Mouse (Mus musculus): ENCODE data around the gene 6430531B16Rik.

Gene 6430531B16Rik

GRCm38 (mm10) chr7:139975471-139975870 is 3.1 kb downstream of the 6430531B16Rik start:
- in situ Hi-C loops (cut with MboI; ENCODE audit: low pct_unique_long_range_greater_than_20kb in 1 of 2, low sequenced_read_pairs in 2 of 2, unreplicated experiment in 1 of 2), result no loop called here

DNA sequence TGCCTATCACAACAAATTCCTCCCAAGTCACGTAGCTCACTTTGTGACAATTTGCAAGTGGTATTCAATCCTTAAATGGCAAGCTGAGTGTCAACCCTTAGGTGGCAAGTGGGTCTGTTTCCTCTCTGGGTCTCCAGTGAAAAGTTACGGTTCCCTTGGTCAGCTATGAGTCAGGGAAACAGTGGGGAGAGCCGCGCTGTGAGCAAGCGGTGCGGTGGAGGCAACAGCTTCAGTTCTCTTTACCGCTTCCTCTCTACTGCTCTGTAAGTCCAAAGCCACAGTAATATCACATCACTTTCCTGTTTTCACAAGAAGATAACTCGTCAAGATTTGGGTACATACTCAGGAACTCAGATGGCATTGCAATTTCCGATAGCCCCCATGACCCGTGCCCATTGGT is 4.2 kb downstream of the 6430531B16Rik start:
- in situ Hi-C loops (cut with MboI; ENCODE audit: low pct_unique_long_range_greater_than_20kb in 1 of 2, low sequenced_read_pairs in 2 of 2, unreplicated experiment in 1 of 2), result no loop called here

- in situ Hi-C loops (cut with MboI; ENCODE audit: low pct_unique_long_range_greater_than_20kb in 1 of 2, low sequenced_read_pairs in 2 of 2, unreplicated experiment in 1 of 2), result no loop called here
Observed at GRCm38 (mm10) chr7:139972923-139973331, 5.6 kb downstream of the 6430531B16Rik start.

DNA sequence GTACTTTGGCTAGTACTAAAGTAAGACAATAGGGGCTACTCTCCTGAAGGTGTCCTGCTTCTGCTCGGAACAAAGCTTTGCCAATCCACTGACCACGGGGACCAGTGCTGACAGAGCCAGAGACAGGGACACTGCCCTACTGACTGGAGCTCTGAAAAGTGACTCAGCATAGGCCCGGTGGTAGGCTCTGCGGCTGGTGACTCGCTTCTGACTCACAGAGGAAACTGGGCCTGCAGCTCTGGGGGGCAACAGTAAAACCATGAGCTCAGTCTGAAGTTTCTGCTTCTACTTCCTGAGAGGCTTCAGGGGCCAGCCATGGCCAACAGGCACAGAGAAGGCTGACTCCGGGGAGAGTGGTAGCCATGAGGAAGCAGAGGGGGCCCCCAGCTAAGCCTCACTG is 7.1 kb downstream of the 6430531B16Rik start:
- in situ Hi-C loops (cut with MboI; ENCODE audit: low pct_unique_long_range_greater_than_20kb in 1 of 2, low sequenced_read_pairs in 2 of 2, unreplicated experiment in 1 of 2), result no loop called here

GRCm38 (mm10) chr7:139970979-139971378 is 7.6 kb downstream of the 6430531B16Rik start:
- in situ Hi-C loops (cut with MboI; ENCODE audit: low pct_unique_long_range_greater_than_20kb in 1 of 2, low sequenced_read_pairs in 2 of 2, unreplicated experiment in 1 of 2), result no loop called here

GRCm38 (mm10) chr7:139970216-139970919 is 8.2 kb downstream of the 6430531B16Rik start:
- in situ Hi-C loops (cut with MboI; ENCODE audit: low pct_unique_long_range_greater_than_20kb in 1 of 2, low sequenced_read_pairs in 2 of 2, unreplicated experiment in 1 of 2), result no loop called here

GRCm38 (mm10) chr7:139969348-139970130 is 9.0 kb downstream of the 6430531B16Rik start:
- in situ Hi-C loops (cut with MboI; ENCODE audit: low pct_unique_long_range_greater_than_20kb in 1 of 2, low sequenced_read_pairs in 2 of 2, unreplicated experiment in 1 of 2), result no loop called here

DNA sequence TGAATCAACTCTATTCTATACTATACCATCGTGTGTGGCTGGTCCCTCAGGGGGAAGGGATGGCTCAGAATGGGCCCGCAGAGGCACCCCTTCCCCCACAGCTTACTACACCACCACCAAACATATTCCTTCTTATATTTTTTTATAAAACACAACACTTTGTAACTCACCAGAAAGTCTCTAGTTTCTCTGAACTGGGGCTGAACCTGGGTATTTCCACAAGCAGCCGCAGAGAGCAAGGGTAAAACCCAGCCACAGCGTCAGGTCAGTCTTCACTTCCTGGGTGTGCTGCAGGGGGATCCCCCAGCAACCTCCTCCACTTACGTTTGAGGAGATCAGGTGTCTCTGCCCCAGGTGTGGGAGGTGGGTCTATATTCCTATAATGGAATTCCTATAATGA is 10.1 kb downstream of the 6430531B16Rik start:
- in situ Hi-C loops (cut with MboI; ENCODE audit: low pct_unique_long_range_greater_than_20kb in 1 of 2, low sequenced_read_pairs in 2 of 2, unreplicated experiment in 1 of 2), result no loop called here

DNA sequence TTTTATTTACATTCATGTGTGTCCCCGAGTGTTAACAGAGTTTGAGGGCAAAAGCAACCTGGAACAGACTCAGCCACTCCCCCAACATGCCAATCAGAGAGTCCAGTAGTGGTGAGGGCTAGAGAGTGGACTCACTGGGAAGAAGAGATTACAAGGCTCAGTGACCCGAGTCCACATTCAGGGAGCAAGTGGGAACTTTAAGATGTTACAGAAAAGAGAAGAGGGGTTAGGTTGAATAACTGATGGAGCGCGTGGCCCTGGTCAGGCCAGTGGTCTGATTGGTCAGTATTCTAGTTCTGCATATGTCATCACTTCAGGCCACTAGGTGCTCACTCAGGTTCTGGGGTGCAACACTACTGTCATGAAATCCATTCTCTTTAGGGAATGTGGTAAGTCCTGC is 11.4 kb downstream of the 6430531B16Rik start:
- in situ Hi-C loops (cut with MboI; ENCODE audit: low pct_unique_long_range_greater_than_20kb in 1 of 2, low sequenced_read_pairs in 2 of 2, unreplicated experiment in 1 of 2), result no loop called here

DNA sequence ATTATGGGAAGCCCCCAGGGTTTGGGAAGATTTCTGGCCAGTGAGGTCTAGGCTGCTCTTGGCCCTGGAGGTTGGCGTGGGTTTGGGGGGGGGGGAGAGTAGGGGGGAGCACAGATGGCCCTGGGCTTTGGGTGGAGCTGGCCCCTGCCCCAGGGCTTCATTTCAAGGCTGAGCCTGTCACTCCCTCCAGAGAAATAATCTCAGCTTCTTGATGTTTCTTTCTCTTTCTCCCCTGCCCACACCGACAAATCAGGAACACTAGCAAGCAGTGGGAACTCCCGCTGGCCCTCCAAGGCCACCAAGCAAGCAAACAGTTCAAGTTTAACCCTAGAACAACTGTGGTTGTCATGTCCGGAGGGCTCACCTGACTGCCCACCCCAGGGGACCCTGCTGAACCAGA is 14.7 kb downstream of the 6430531B16Rik start:
- in situ Hi-C loops (cut with MboI; ENCODE audit: low pct_unique_long_range_greater_than_20kb in 1 of 2, low sequenced_read_pairs in 2 of 2, unreplicated experiment in 1 of 2), result no loop called here

DNA sequence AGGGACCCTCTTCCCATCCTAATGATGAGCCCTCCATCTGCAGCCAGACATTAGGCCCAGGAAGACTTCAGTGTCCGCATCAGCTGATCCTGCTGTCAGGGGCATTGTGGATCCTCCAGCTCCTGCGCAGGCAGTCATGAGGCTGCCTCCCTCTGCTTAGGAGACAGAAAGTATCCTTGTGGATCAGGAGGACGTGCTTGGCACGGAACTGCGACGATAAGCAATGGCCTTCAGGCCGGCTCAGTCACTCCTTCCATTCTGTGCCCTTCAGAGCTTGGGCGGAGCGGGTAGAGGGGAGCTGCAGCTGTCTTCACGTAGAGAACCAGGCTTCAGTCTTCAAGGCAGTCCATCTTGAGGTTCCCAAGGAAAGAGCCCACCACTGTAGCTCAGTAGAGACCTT is 17.4 kb downstream of the 6430531B16Rik start:
- in situ Hi-C loops (cut with MboI; ENCODE audit: low pct_unique_long_range_greater_than_20kb in 1 of 2, low sequenced_read_pairs in 2 of 2, unreplicated experiment in 1 of 2), result no loop called here

DNA sequence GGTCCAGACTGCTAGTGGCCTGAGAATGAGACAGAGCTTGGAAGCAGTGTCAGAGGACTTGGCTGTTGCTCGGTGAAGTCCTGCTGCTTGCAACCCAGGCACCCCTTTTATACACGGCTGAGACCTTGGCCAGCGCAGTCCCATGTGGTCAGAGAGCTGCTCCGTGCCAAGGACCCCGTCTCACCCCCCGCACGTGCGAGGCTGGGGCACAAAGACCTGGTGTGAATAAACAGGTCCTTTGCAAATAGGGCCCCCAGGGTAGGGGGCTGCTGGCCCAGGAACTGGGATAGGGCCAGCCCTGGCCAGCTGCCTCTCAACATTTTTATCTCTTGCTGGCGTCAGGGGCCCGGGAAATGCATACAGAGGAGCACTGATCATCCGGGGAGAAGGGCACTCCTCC is 20.6 kb downstream of the 6430531B16Rik start:
- in situ Hi-C loops (cut with MboI; ENCODE audit: low pct_unique_long_range_greater_than_20kb in 1 of 2, low sequenced_read_pairs in 2 of 2, unreplicated experiment in 1 of 2), result no loop called here

- in situ Hi-C loops (cut with MboI; ENCODE audit: low pct_unique_long_range_greater_than_20kb in 1 of 2, low sequenced_read_pairs in 2 of 2, unreplicated experiment in 1 of 2), result no loop called here
Observed at GRCm38 (mm10) chr7:139957437-139957836, 21.1 kb downstream of the 6430531B16Rik start.

GRCm38 (mm10) chr7:139956658-139957057 is 21.9 kb downstream of the 6430531B16Rik start:
- in situ Hi-C loops (cut with MboI; ENCODE audit: low pct_unique_long_range_greater_than_20kb in 1 of 2, low sequenced_read_pairs in 2 of 2, unreplicated experiment in 1 of 2), result no loop called here

GRCm38 (mm10) chr7:139955505-139955904 is 23.1 kb downstream of the 6430531B16Rik start:
- in situ Hi-C loops (cut with MboI; ENCODE audit: low pct_unique_long_range_greater_than_20kb in 1 of 2, low sequenced_read_pairs in 2 of 2, unreplicated experiment in 1 of 2), result no loop called here

DNA sequence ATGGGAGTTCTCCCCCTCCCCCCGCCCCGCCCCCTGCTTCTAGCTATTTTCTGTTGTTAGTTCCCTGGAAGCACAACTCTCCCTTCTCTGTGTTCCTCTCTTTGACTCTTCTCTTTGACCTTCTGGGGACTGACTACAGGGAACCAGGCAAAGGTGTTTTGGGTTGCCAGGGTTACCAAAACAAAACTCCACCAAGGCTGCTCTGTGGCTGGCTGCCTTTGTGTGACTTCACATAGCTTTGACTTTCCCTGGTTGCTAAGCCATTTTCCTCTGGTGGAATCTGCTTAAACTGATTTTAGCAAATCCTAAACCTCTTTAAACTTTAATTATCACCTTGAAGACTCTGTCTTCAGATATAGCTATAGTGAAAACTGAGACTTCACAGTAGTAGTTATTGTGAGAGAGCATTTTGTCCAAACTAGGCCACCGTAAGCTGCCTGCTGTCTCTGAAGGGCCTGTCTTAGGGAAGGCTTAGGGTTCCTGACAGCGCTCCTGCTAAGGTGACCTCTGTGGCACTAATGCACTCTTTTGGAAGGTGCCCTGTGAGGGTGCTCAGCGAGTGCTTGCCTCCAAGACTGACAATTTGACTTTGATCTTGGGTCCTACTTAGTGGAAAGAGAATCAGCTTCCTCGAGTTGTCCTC is 26.4 kb downstream of the 6430531B16Rik start:
- in situ Hi-C loops (cut with MboI; ENCODE audit: low pct_unique_long_range_greater_than_20kb in 1 of 2, low sequenced_read_pairs in 2 of 2, unreplicated experiment in 1 of 2), result no loop called here

- in situ Hi-C loops (cut with MboI; ENCODE audit: low pct_unique_long_range_greater_than_20kb in 1 of 2, low sequenced_read_pairs in 2 of 2, unreplicated experiment in 1 of 2), result no loop called here
Observed at GRCm38 (mm10) chr7:139951079-139951478, 27.5 kb downstream of the 6430531B16Rik start.

- in situ Hi-C loops (cut with MboI; ENCODE audit: low pct_unique_long_range_greater_than_20kb in 1 of 2, low sequenced_read_pairs in 2 of 2, unreplicated experiment in 1 of 2), result no loop called here
Observed at GRCm38 (mm10) chr7:139950283-139950971, 28.1 kb downstream of the 6430531B16Rik start.

- in situ Hi-C loops (cut with MboI; ENCODE audit: low pct_unique_long_range_greater_than_20kb in 1 of 2, low sequenced_read_pairs in 2 of 2, unreplicated experiment in 1 of 2), result loop anchor here in 1 of 2 experiments (25.0 kb wide), 1 partner anchor 1512 kb away; the partner anchor contains the start of genes Cd151, Cracr2b and Pnpla2
Observed at GRCm38 (mm10) chr7:139949893-139950282, 28.7 kb downstream of the 6430531B16Rik start.
